In genomic region chr6:7092094-7092493, GRCm38 (mm10) we compare ENCODE assay signal across 20 mouse cellular contexts.
A peak's percentile ranks its signal among the peaks of the same experiment; 100 is the strongest.
DNase-seq lines count a peak whose midpoint lies in the region; ATAC-seq lines count a peak whose summit lies in the region.
"Had no signal": no experiment of that assay in that cellular context is flagged by ENCODE, and none has a peak within 500 bp of the region (broad histone marks: within the 10 kb centered on the region; RNA-seq: fewer than 3 reads in every experiment).

No protein-coding gene starts in this region.

- no peak overlapping the region for H3K9ac ChIP-seq in kidney, embryonic 14.5 days (ENCODE audit: low read depth, low read length)
- H3K9ac ChIP-seq in kidney, embryonic 16.5 days (replicated peaks; ENCODE audit: low read length), result no peak overlapping the region
- no peak overlapping the region for H3K9ac ChIP-seq in embryonic facial prominence, embryonic 14.5 days (ENCODE audit: low read depth, low read length)
- H3K9ac ChIP-seq: embryonic facial prominence, embryonic 13.5 days; forebrain, embryonic 13.5 days; forebrain, embryonic 15.5 days; forebrain, postnatal 0 days had no signal

- no peaks in the 10 kb centered on the region for H3K4me1 ChIP-seq in kidney, embryonic 14.5 days (ENCODE audit: control insufficient read depth, insufficient read depth, low read length)
- H3K4me1 ChIP-seq in kidney, embryonic 16.5 days (ENCODE audit: insufficient read depth, low read length), result no peaks in the 10 kb centered on the region
- H3K4me1 ChIP-seq in embryonic facial prominence, embryonic 14.5 days (ENCODE audit: control insufficient read depth, insufficient read depth, low read length), result no peaks in the 10 kb centered on the region
- H3K4me1 ChIP-seq: forebrain, embryonic 13.5 days; forebrain, embryonic 15.5 days had no signal

- H3K27ac ChIP-seq in kidney, embryonic 14.5 days (ENCODE audit: low read depth, low read length), result no peak overlapping the region
- H3K27ac ChIP-seq in kidney, embryonic 16.5 days (ENCODE audit: low read length), result no peak overlapping the region
- H3K27ac ChIP-seq in embryonic facial prominence, embryonic 14.5 days (replicated peaks; ENCODE audit: low read depth, low read length), result no peak overlapping the region
- H3K27ac ChIP-seq: embryonic facial prominence, embryonic 13.5 days; forebrain, embryonic 13.5 days; forebrain, embryonic 15.5 days had no signal

- H3K4me3 ChIP-seq in kidney, embryonic 14.5 days (ENCODE audit: low read length), result no peak overlapping the region
- H3K4me3 ChIP-seq in kidney, embryonic 16.5 days (ENCODE audit: low read length), result no peak overlapping the region
- no peak overlapping the region for H3K4me3 ChIP-seq in embryonic facial prominence, embryonic 14.5 days (ENCODE audit: low read depth, low read length)
- H3K4me3 ChIP-seq: embryonic facial prominence, embryonic 13.5 days; forebrain, embryonic 13.5 days; forebrain, embryonic 15.5 days had no signal

- no peak overlapping the region for H3K4me2 ChIP-seq in kidney, embryonic 14.5 days (replicated peaks; ENCODE audit: low read depth, low read length)
- no peak overlapping the region for H3K4me2 ChIP-seq in kidney, embryonic 16.5 days (replicated peaks; ENCODE audit: low read depth, low read length)
- H3K4me2 ChIP-seq in embryonic facial prominence, embryonic 14.5 days (ENCODE audit: low read depth, low read length), result no peak overlapping the region
- H3K4me2 ChIP-seq: embryonic facial prominence, embryonic 13.5 days; forebrain, embryonic 13.5 days; forebrain, embryonic 15.5 days had no signal

- no peaks in the 10 kb centered on the region for H3K36me3 ChIP-seq in kidney, embryonic 14.5 days (ENCODE audit: control insufficient read depth, insufficient read depth, low read length)
- no peaks in the 10 kb centered on the region for H3K36me3 ChIP-seq in kidney, embryonic 16.5 days (ENCODE audit: insufficient read depth, low read length)
- no peaks in the 10 kb centered on the region for H3K36me3 ChIP-seq in embryonic facial prominence, embryonic 14.5 days (ENCODE audit: control insufficient read depth, insufficient read depth, low read length)
- H3K36me3 ChIP-seq: embryonic facial prominence, embryonic 13.5 days; forebrain, embryonic 15.5 days had no signal

- no peak for DNase-seq in kidney, adult 8-10 months
- no peak for DNase-seq in kidney, postnatal 14 days
- peak; percentile 2 for DNase-seq in embryonic facial prominence, embryonic 14.5 days (ENCODE audit: low spot score)
- DNase-seq in heart, postnatal 36 days, result no peak
- DNase-seq: adrenal gland, adult 2 months; adrenal gland, postnatal 10 days; adrenal gland, postnatal 25 days; cerebellum, adult 11 months; cerebellum, adult 18-20 months; cerebellum, adult 8-10 months; cerebellum, adult 9-11 months; cerebellum, postnatal 14 days; cerebellum, postnatal 36 days; embryo, embryonic 11 days; forebrain, postnatal 0 days had no signal

- intact Hi-C loops in heart, postnatal 36 days (cut with DNase I), result no loop called here

- H3K9me3 ChIP-seq in kidney, embryonic 14.5 days (ENCODE audit: control insufficient read depth, low read length), result no peaks in the 10 kb centered on the region
- no peaks in the 10 kb centered on the region for H3K9me3 ChIP-seq in kidney, embryonic 16.5 days (ENCODE audit: low read length)
- H3K9me3 ChIP-seq in embryonic facial prominence, embryonic 14.5 days (ENCODE audit: control insufficient read depth, low read length), result no peaks in the 10 kb centered on the region
- H3K9me3 ChIP-seq: embryonic facial prominence, embryonic 13.5 days; forebrain, embryonic 13.5 days; forebrain, embryonic 15.5 days had no signal

- no peaks in the 10 kb centered on the region for H3K27me3 ChIP-seq in kidney, embryonic 14.5 days (ENCODE audit: control insufficient read depth, insufficient read depth, low read length)
- H3K27me3 ChIP-seq in kidney, embryonic 16.5 days (ENCODE audit: insufficient read depth, low read length), result no peaks in the 10 kb centered on the region
- no peaks in the 10 kb centered on the region for H3K27me3 ChIP-seq in embryonic facial prominence, embryonic 14.5 days (replicated peaks; ENCODE audit: control insufficient read depth, insufficient read depth, low read length)
- H3K27me3 ChIP-seq: embryonic facial prominence, embryonic 13.5 days; forebrain, embryonic 13.5 days; forebrain, embryonic 15.5 days had no signal

- ATAC-seq in kidney, embryonic 14.5 days (ENCODE audit: low FRiP score, low TSS enrichment), result peak; percentile 62
- ATAC-seq in kidney, embryonic 16.5 days (ENCODE audit: low FRiP score, low TSS enrichment), result peak; percentile 63; the same call in 1 of the 2 replicates
- no peak for ATAC-seq in embryonic facial prominence, embryonic 14.5 days (ENCODE audit: low read depth)
- ATAC-seq: forebrain, embryonic 13.5 days; forebrain, embryonic 15.5 days; forebrain, postnatal 0 days had no signal

- 32% methylated on average over 1 of the region's 1 CpGs for WGBS in kidney, embryonic 14.5 days
- 30% methylated on average over 1 of the region's 1 CpGs for WGBS in kidney, embryonic 16.5 days
- WGBS in embryonic facial prominence, embryonic 14.5 days, result 58% methylated on average over 1 of the region's 1 CpGs
